Mouse (Mus musculus): Measurements from ENCODE around the gene 1700028J19Rik. TPM values are rescaled to one million over a fixed set of nuclear protein-coding genes. Genes with fewer than 3 reads are reported as not detected.

1700028J19Rik gene
- polyA plus RNA-seq, 1 experiment = 3.6 TPM

Other genes with a start within 250 kb of the 1700028J19Rik start
- 1.8 and 5.7 TPM in 2 replicates for gene Klk1b26, start 234.5 kb downstream of the 1700028J19Rik start, polyA plus RNA-seq (2012; rRNA removed)
- gene Klk1b27, start 194.4 kb downstream of the 1700028J19Rik start, polyA plus RNA-seq (2012; rRNA removed) = 5.2 and 5.3 TPM in 2 replicates
- 0.32 TPM in 1 of 2 replicates, not detected in the other for gene Klk1b21, start 144.4 kb downstream of the 1700028J19Rik start, polyA plus RNA-seq (2012; rRNA removed)
- 0.27 and 0.70 TPM in 2 replicates for gene Klk1b22, start 134.0 kb downstream of the 1700028J19Rik start, polyA plus RNA-seq (2012; rRNA removed)
- gene Klk1b16, start 109.9 kb downstream of the 1700028J19Rik start, polyA plus RNA-seq (2012; rRNA removed) = 0.46 and 0.86 TPM in 2 replicates
- gene Klk1b24, start 58.5 kb downstream of the 1700028J19Rik start, polyA plus RNA-seq (2012; rRNA removed) = 0.15 and 0.27 TPM in 2 replicates
- 0.75 and 0.97 TPM in 2 replicates for gene Klk1b3, start 48.5 kb downstream of the 1700028J19Rik start, polyA plus RNA-seq (2012; rRNA removed)
- 0.71 and 1.7 TPM in 2 replicates for gene Klk1b4, start 39.3 kb downstream of the 1700028J19Rik start, polyA plus RNA-seq (2012; rRNA removed)
- gene Klk1b5, start 30.8 kb downstream of the 1700028J19Rik start, polyA plus RNA-seq (2012; rRNA removed) = 0.18 and 0.44 TPM in 2 replicates
- 21.7 and 27.1 TPM in 2 replicates for gene Klk1, start 21.3 kb downstream of the 1700028J19Rik start, polyA plus RNA-seq (2012; rRNA removed)
- not detected in 2 replicates for gene Gm36864, start 10.5 kb downstream of the 1700028J19Rik start, polyA plus RNA-seq (2012; rRNA removed)
- 173 and 177 TPM in 2 replicates for gene 2410002F23Rik, start within 50 bp of the 1700028J19Rik start, polyA plus RNA-seq (2012; rRNA removed)
- gene Acp4, start 10.7 kb upstream of the 1700028J19Rik start, polyA plus RNA-seq (2012; rRNA removed) = 0.16 and 0.24 TPM in 2 replicates
- 1.1 TPM in 1 of 2 replicates, not detected in the other for gene Gm15517, start 14.8 kb upstream of the 1700028J19Rik start, polyA plus RNA-seq (2012; rRNA removed)
- gene Clec11a, start 60.2 kb upstream of the 1700028J19Rik start, polyA plus RNA-seq (2012; rRNA removed) = 2.3 and 3.1 TPM in 2 replicates
- 1.1 and 1.9 TPM in 2 replicates for gene Shank1, start 63.6 kb upstream of the 1700028J19Rik start, polyA plus RNA-seq (2012; rRNA removed)
- gene Syt3, start 137.4 kb upstream of the 1700028J19Rik start, polyA plus RNA-seq (2012; rRNA removed) = 2.5 and 2.7 TPM in 2 replicates
- gene 1700008O03Rik, start 139.1 kb upstream of the 1700028J19Rik start, polyA plus RNA-seq (2012; rRNA removed) = 1.8 and 2.1 TPM in 2 replicates
- 0.84 and 1.4 TPM in 2 replicates for gene Lrrc4b, start 182.3 kb upstream of the 1700028J19Rik start, polyA plus RNA-seq (2012; rRNA removed)
- gene Aspdh, start 218.7 kb upstream of the 1700028J19Rik start, polyA plus RNA-seq (2012; rRNA removed) = 0.32 and 1.6 TPM in 2 replicates
- gene Josd2, start 221.3 kb upstream of the 1700028J19Rik start, polyA plus RNA-seq (2012; rRNA removed) = 107 and 142 TPM in 2 replicates
- gene Emc10, start 249.8 kb upstream of the 1700028J19Rik start, polyA plus RNA-seq (2012; rRNA removed) = 378 and 406 TPM in 2 replicates
- 7.8 and 9.4 TPM in 2 replicates for gene Fam71e1, start 249.9 kb upstream of the 1700028J19Rik start, polyA plus RNA-seq (2012; rRNA removed)